Mouse (Mus musculus) small intestine, adult 2 months (tissue): ENCODE results near the gene Coro2b.

Experiments used
- CTCF ChIP-seq: fragments of 200-500 bp; IDR thresholded peaks from 2 replicates; pipeline ENCODE4 v1.5.1; 2012; ENCODE audit warnings: low read depth, mild to moderate bottlenecking, control low read depth, inconsistent platforms, low read length, moderate library complexity, mixed read lengths; ENCODE audit not compliant: insufficient replicate concordance, insufficient read length; ENCODE audit errors: extremely low read depth
- POLR2A ChIP-seq: fragments of 200-500 bp; IDR thresholded peaks from 2 replicates; pipeline ENCODE4 v1.6.1; 2012; ENCODE audit warnings: low read depth, mild to moderate bottlenecking, control low read depth, inconsistent platforms, low read length, moderate library complexity

- TF ChIP-seq CTCF (no peak), POLR2A (no peak)
Observed at GRCm38 (mm10) chr9:62452373-62452993, 84.4 kb downstream of the Coro2b start.
